ENCODE assay signal across 14 mouse cellular contexts in the genomic region with DNA sequence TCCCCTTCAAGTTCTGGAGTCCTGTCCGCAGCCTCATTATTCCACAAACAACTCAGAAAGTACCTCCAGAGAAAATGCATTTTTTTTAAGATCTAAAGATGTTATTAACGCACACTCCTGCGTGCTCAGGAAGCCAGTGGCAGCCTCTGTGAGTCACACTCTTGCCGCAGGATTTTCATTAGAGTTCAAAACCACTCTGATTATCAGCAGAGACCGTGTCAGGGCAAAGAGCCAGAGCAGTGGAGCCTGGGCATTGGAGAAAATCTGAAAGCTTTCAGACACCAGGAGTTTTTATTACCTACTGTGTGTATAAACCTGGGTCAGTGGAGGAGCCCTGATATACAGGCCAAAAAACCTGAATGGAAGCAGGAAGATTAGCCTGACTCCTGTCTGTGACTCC.
"Had no signal": no experiment of that assay in that cellular context is flagged by ENCODE, and none has a peak within 500 bp of the region (broad histone marks: within the 10 kb centered on the region; RNA-seq: fewer than 3 reads in every experiment).

No protein-coding gene starts in this region.

- H3K4me2 ChIP-seq: kidney, embryonic 15.5 days; limb, embryonic 13.5 days; neural tube, embryonic 15.5 days had no signal

- H3K9me3 ChIP-seq: kidney, embryonic 15.5 days; limb, embryonic 13.5 days; midbrain, embryonic 10.5 days; neural tube, embryonic 15.5 days had no signal

- H3K4me3 ChIP-seq: kidney, embryonic 15.5 days; limb, embryonic 13.5 days; midbrain, embryonic 10.5 days; myocyte; neural tube, embryonic 15.5 days had no signal

- H3K36me3 ChIP-seq: kidney, embryonic 15.5 days; limb, embryonic 13.5 days; midbrain, embryonic 10.5 days; neural tube, embryonic 15.5 days had no signal

- DNase-seq: kidney, adult 2 months; kidney, postnatal 14 days; left cerebral cortex, postnatal 4 days; lung, adult 2 months; lung, postnatal 4 days; right cerebral cortex, adult 18-20 months; right cerebral cortex, postnatal 25 days; thymus, postnatal 36 days had no signal

- H3K27me3 ChIP-seq: kidney, embryonic 15.5 days; limb, embryonic 13.5 days; neural tube, embryonic 15.5 days had no signal

- H3K9ac ChIP-seq: kidney, embryonic 15.5 days; limb, embryonic 13.5 days; liver, embryonic 14.5 days; neural tube, embryonic 15.5 days had no signal

- H3K4me1 ChIP-seq: midbrain, embryonic 10.5 days; neural tube, embryonic 15.5 days had no signal

- H3K27ac ChIP-seq: kidney, embryonic 15.5 days; limb, embryonic 13.5 days; liver, embryonic 14.5 days; midbrain, embryonic 10.5 days; neural tube, embryonic 15.5 days had no signal
